Mouse (Mus musculus): ENCODE measurements at regions not wholly inside any gene's neighbourhood (a gene's known extent, or its start where the extent isn't known, plus 50 kb on each side); places are given as distances from the start of the nearest gene placed in this dataset.
A peak's percentile ranks its signal among the peaks of the same experiment; 100 is the strongest.
"Not testable (repeated sequence)": the region's sequence is repeated elsewhere in the genome, so short reads cannot be mapped to it uniquely, and the experiment has no call there.

GRCm38 (mm10) chr6:68750451-68750850 lies 1214.9 kb upstream of the Tacstd2 start:
- Histone ChIP-seq H3K4me1 (ENCODE audit: insufficient read depth) (no peaks in the 10 kb centered on the region), H3K4me3 (ENCODE audit: low read depth, low read length) (no peak overlapping the region), H3K4me2 (ENCODE audit: low read depth, low read length) (no peak overlapping the region), H3K27me3 (ENCODE audit: insufficient read depth, low read length) (no peaks in the 10 kb centered on the region), H3K27ac (ENCODE audit: low read depth) (no peak overlapping the region), H3K36me3 (replicated peaks; ENCODE audit: insufficient read depth, low read length) (no peaks in the 10 kb centered on the region), H3K9me3 (ENCODE audit: low read length) (no peaks in the 10 kb centered on the region), H3K9ac (replicated peaks) (no peak overlapping the region)
- DNase-seq (no peak), ATAC-seq (peak; percentile 21; the same call in 1 of the 2 replicates)
- 80% methylated on average over 1 of the region's 1 CpGs for WGBS (ENCODE audit: insufficient replicate concordance)
- TF ChIP-seq CTCF (IDR thresholded peaks at IDR 0.05; ENCODE audit: low read depth): 0 out of 2 replicates have a peak, but pooled peaks have one; percentile 12
- TF ChIP-seq EP300 (IDR thresholded peaks at IDR 0.05; ENCODE audit: low read depth): no peak

- WGBS (ENCODE audit: insufficient replicate concordance): 60% methylated on average over 3 of the region's 3 CpGs
- no peak for TF ChIP-seq CTCF (IDR thresholded peaks at IDR 0.05; ENCODE audit: low read depth)
- TF ChIP-seq EP300 (IDR thresholded peaks at IDR 0.05; ENCODE audit: low read depth): no peak
Measured at GRCm38 (mm10) chr6:68749699-68750098, 1214.1 kb upstream of the Tacstd2 start.

GRCm38 (mm10) chr6:68738573-68738972 lies 1203.0 kb upstream of the Tacstd2 start:
- Histone ChIP-seq H3K27me3 (ENCODE audit: insufficient read depth, low read length) (no peaks in the 10 kb centered on the region), H3K27ac (ENCODE audit: low read depth) (no peak overlapping the region), H3K4me2 (ENCODE audit: low read depth, low read length) (no peak overlapping the region), H3K4me3 (ENCODE audit: low read depth, low read length) (no peak overlapping the region), H3K9ac (replicated peaks) (no peak overlapping the region), H3K36me3 (replicated peaks; ENCODE audit: insufficient read depth, low read length) (no peaks in the 10 kb centered on the region), H3K9me3 (ENCODE audit: low read length) (no peaks in the 10 kb centered on the region), H3K4me1 (ENCODE audit: insufficient read depth) (no peaks in the 10 kb centered on the region)
- DNase-seq (no peak), ATAC-seq (no peak)
- TF ChIP-seq EP300 (IDR thresholded peaks at IDR 0.05; ENCODE audit: low read depth) (no peak), CTCF (IDR thresholded peaks at IDR 0.05; ENCODE audit: low read depth) (no peak)

More at GRCm38 (mm10) chr6:68749699-68750098, 1214.1 kb upstream of the Tacstd2 start:
- no peaks in the 10 kb centered on the region for H3K9me3 ChIP-seq (ENCODE audit: low read length)
- no peaks in the 10 kb centered on the region for H3K36me3 ChIP-seq (replicated peaks; ENCODE audit: insufficient read depth, low read length)
- H3K4me1 ChIP-seq (ENCODE audit: insufficient read depth): no peaks in the 10 kb centered on the region
- DNase-seq (no peak), ATAC-seq (no peak)
- H3K4me2 ChIP-seq (ENCODE audit: low read depth, low read length): no peak overlapping the region
- H3K27me3 ChIP-seq (ENCODE audit: insufficient read depth, low read length): no peaks in the 10 kb centered on the region
- H3K27ac ChIP-seq (ENCODE audit: low read depth): no peak overlapping the region
- no peak overlapping the region for H3K4me3 ChIP-seq (ENCODE audit: low read depth, low read length)
- H3K9ac ChIP-seq (replicated peaks): no peak overlapping the region

- H3K4me2 ChIP-seq (ENCODE audit: low read depth, low read length): no peak overlapping the region
- no peak for TF ChIP-seq EP300 (IDR thresholded peaks at IDR 0.05; ENCODE audit: low read depth)
- TF ChIP-seq CTCF (IDR thresholded peaks at IDR 0.05; ENCODE audit: low read depth): no peak
Measured at GRCm38 (mm10) chr6:68736647-68737046, 1201.1 kb upstream of the Tacstd2 start.

GRCm38 (mm10) chr6:68736068-68736467 lies 1200.5 kb upstream of the Tacstd2 start:
- H3K4me3 ChIP-seq (ENCODE audit: low read depth, low read length): no peak overlapping the region
- no peak for DNase-seq
- no peaks in the 10 kb centered on the region; the same call in 1 of the 2 replicates for H3K9me3 ChIP-seq (ENCODE audit: low read length)
- TF ChIP-seq EP300 (IDR thresholded peaks at IDR 0.05; ENCODE audit: low read depth) (no peak), CTCF (IDR thresholded peaks at IDR 0.05; ENCODE audit: low read depth) (no peak)
- H3K4me1 ChIP-seq (ENCODE audit: insufficient read depth): no peaks in the 10 kb centered on the region
- H3K27ac ChIP-seq (ENCODE audit: low read depth): no peak overlapping the region
- H3K4me2 ChIP-seq (ENCODE audit: low read depth, low read length): no peak overlapping the region
- no peak for ATAC-seq
- H3K9ac ChIP-seq (replicated peaks): no peak overlapping the region
- no peaks in the 10 kb centered on the region for H3K36me3 ChIP-seq (replicated peaks; ENCODE audit: insufficient read depth, low read length)
- H3K27me3 ChIP-seq (ENCODE audit: insufficient read depth, low read length): no peaks in the 10 kb centered on the region

More at GRCm38 (mm10) chr6:68736647-68737046, 1201.1 kb upstream of the Tacstd2 start:
- no peaks in the 10 kb centered on the region for H3K36me3 ChIP-seq (replicated peaks; ENCODE audit: insufficient read depth, low read length)
- DNase-seq (no peak), ATAC-seq (no peak)
- H3K4me1 ChIP-seq (ENCODE audit: insufficient read depth): no peaks in the 10 kb centered on the region
- H3K4me3 ChIP-seq (ENCODE audit: low read depth, low read length): no peak overlapping the region
- no peak overlapping the region for H3K27ac ChIP-seq (ENCODE audit: low read depth)
- no peaks in the 10 kb centered on the region for H3K27me3 ChIP-seq (ENCODE audit: insufficient read depth, low read length)
- 69% methylated on average over 3 of the region's 3 CpGs for WGBS (ENCODE audit: insufficient replicate concordance)
- H3K9me3 ChIP-seq (ENCODE audit: low read length): no peaks in the 10 kb centered on the region
- H3K9ac ChIP-seq (replicated peaks): no peak overlapping the region

GRCm38 (mm10) chr6:68711084-68711483 lies 1175.5 kb upstream of the Tacstd2 start:
- H3K36me3 ChIP-seq (replicated peaks; ENCODE audit: insufficient read depth, low read length); H3K9ac ChIP-seq (replicated peaks); H3K4me3 ChIP-seq (ENCODE audit: low read depth, low read length); H3K4me2 ChIP-seq (ENCODE audit: low read depth, low read length); DNase-seq; H3K4me1 ChIP-seq (ENCODE audit: insufficient read depth); H3K27me3 ChIP-seq (ENCODE audit: insufficient read depth, low read length); H3K9me3 ChIP-seq (ENCODE audit: low read length); H3K27ac ChIP-seq (ENCODE audit: low read depth); ATAC-seq: not testable (repeated sequence)
- 70% methylated on average over 1 of the region's 1 CpGs for WGBS (ENCODE audit: insufficient replicate concordance)

- not testable (repeated sequence) for ATAC-seq; H3K4me2 ChIP-seq (ENCODE audit: low read depth, low read length); H3K9ac ChIP-seq (replicated peaks); H3K27ac ChIP-seq (ENCODE audit: low read depth); H3K27me3 ChIP-seq (ENCODE audit: insufficient read depth, low read length); H3K9me3 ChIP-seq (ENCODE audit: low read length); DNase-seq; H3K4me3 ChIP-seq (ENCODE audit: low read depth, low read length); H3K4me1 ChIP-seq (ENCODE audit: insufficient read depth); H3K36me3 ChIP-seq (replicated peaks; ENCODE audit: insufficient read depth, low read length)
Measured at GRCm38 (mm10) chr6:68704291-68704800, 1168.8 kb upstream of the Tacstd2 start.

- H3K4me1 ChIP-seq (ENCODE audit: insufficient read depth); H3K4me2 ChIP-seq (ENCODE audit: low read depth, low read length); DNase-seq; ATAC-seq; H3K27ac ChIP-seq (ENCODE audit: low read depth); H3K4me3 ChIP-seq (ENCODE audit: low read depth, low read length); H3K9me3 ChIP-seq (ENCODE audit: low read length); H3K36me3 ChIP-seq (replicated peaks; ENCODE audit: insufficient read depth, low read length); H3K27me3 ChIP-seq (ENCODE audit: insufficient read depth, low read length); H3K9ac ChIP-seq (replicated peaks): not testable (repeated sequence)
Measured at GRCm38 (mm10) chr6:68680792-68681110, 1145.2 kb upstream of the Tacstd2 start.

Measured in liver, postnatal 0 days (tissue).